Mouse (Mus musculus): ENCODE measurements around the gene Olfr211. TPM values are rescaled to one million over a fixed set of nuclear protein-coding genes. Genes with fewer than 3 reads are reported as not detected.

Gene Olfr211
- polyA plus RNA-seq (2015; fragmentation: Nextera tagmentation; extraction: Ambion mirVana) = not detected in 2 replicates

DNA sequence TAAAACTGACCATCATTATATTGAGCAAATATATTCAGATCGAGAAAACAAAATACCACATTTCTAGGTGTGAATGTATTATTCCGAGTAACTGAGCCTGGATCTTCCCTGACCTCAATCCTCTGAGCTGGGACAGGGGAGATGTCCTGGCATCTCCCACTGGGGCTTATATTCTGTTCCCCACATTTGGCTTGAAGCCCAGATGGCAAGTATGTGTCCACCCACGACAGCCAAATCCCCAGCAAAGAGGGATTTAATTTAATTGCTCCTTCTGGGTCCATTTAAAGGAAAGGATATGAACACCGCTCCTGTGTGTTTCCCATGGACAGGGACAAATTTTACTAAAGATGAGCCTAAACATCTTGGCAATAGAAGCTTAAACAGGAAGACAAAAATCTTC, at the start of gene Olfr211:
Gene Olfr211, plus strand, starts transcription at position 301 of the 400 bp plus-strand sequence.

DNA sequence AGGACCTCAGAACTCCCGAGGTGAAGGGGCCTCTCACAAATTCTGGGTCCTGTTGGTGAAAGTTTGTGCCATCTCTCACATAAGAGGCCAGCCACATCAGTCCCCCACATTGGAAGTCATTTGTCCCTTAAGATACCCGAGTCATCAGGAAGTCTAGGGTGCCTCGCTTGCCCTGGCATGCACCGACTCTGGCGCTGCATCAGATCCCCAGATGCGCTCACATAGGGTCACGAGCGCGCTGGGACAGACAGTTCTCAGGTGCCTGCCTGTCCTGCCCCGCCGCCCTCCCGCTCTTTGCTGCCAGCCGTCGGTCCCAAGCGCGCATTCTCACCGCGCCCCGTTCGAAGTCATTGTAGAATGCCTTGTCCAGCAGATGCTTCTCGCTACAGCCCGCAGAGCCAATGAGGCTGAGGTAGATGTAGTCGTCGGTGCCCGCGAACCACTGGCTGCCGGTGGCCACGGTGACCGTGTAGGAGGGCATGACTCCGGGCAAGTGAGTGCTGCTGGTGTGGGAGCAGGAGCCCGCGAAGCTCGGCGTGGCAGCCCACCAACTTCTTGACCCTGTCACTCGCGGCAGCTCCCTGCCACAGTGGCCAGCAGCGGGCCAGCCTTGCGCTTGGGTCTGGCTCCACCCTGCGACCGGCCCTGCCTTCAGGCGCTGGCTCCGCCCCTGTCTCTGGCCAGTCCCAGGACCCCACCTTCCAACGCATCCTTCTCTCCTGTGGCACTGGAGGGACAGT, 28.2 kb upstream of the Olfr211 start, which contains the start of gene Alox5:
Gene Alox5, minus strand, starts transcription at position 635 of the 740 bp plus-strand sequence.

GRCm38 (mm10) chr6:116506302-116507003, 17.6 kb downstream of the Olfr211 start, which contains the start of gene Olfr212:
Gene Olfr212 (plus strand): TSS chr6:116506516.

GRCm38 (mm10) chr6:116538156-116538555, 49.3 kb downstream of the Olfr211 start, which contains the start of gene Olfr213:
Gene Olfr213 (plus strand): TSS chr6:116538456.

Other genes with a start within 250 kb of the Olfr211 start
- 8.0 and 8.1 TPM in 2 replicates for gene Zfand4, start 224.9 kb upstream of the Olfr211 start, polyA plus RNA-seq (2015; fragmentation: Nextera tagmentation; extraction: Ambion mirVana)
- gene March8, start 151.1 kb upstream of the Olfr211 start, polyA plus RNA-seq (2015; fragmentation: Nextera tagmentation; extraction: Ambion mirVana) = 71.9 and 76.1 TPM in 2 replicates
- 14.9 and 20.7 TPM in 2 replicates for gene Alox5, start 27.9 kb upstream of the Olfr211 start, polyA plus RNA-seq (2015; fragmentation: Nextera tagmentation; extraction: Ambion mirVana)
- not detected in 2 replicates for gene Olfr212, start 17.4 kb downstream of the Olfr211 start, polyA plus RNA-seq (2015; fragmentation: Nextera tagmentation; extraction: Ambion mirVana)
- not detected in 2 replicates for gene Olfr213, start 49.4 kb downstream of the Olfr211 start, polyA plus RNA-seq (2015; fragmentation: Nextera tagmentation; extraction: Ambion mirVana)
- 0.44 and 0.46 TPM in 2 replicates for gene Gm5580, start 62.0 kb downstream of the Olfr211 start, polyA plus RNA-seq (2015; fragmentation: Nextera tagmentation; extraction: Ambion mirVana)
- gene Olfr214, start 65.1 kb downstream of the Olfr211 start, polyA plus RNA-seq (2015; fragmentation: Nextera tagmentation; extraction: Ambion mirVana) = not detected in 2 replicates
- gene Olfr215, start 95.1 kb downstream of the Olfr211 start, polyA plus RNA-seq (2015; fragmentation: Nextera tagmentation; extraction: Ambion mirVana) = not detected in 2 replicates
- 26.8 and 37.4 TPM in 2 replicates for gene Zfp422, start 139.9 kb downstream of the Olfr211 start, polyA plus RNA-seq (2015; fragmentation: Nextera tagmentation; extraction: Ambion mirVana)
- 6.7 and 7.2 TPM in 2 replicates for gene Depp1, start 161.5 kb downstream of the Olfr211 start, polyA plus RNA-seq (2015; fragmentation: Nextera tagmentation; extraction: Ambion mirVana)
- gene Rassf4, start 184.9 kb downstream of the Olfr211 start, polyA plus RNA-seq (2015; fragmentation: Nextera tagmentation; extraction: Ambion mirVana) = 9.6 and 12.2 TPM in 2 replicates
- 0.02 and 0.04 TPM in 2 replicates for gene Tmem72, start 227.8 kb downstream of the Olfr211 start, polyA plus RNA-seq (2015; fragmentation: Nextera tagmentation; extraction: Ambion mirVana)